Mouse (Mus musculus) C2C12 (cell line): Measurements from ENCODE around the gene Slc44a4.

Source experiments
- CEBPB ChIP-seq: IDR thresholded peaks from one replicate; pipeline ENCODE4 v1.6.1; 2011; ENCODE audit warnings: low read depth, mild to moderate bottlenecking, control low read depth, moderate library complexity
- CTCF ChIP-seq: IDR thresholded peaks from one replicate; pipeline ENCODE4 v1.5.1; 2011; ENCODE audit not compliant: control insufficient read depth, insufficient read depth, insufficient read length
- MAX ChIP-seq: IDR thresholded peaks from one replicate; pipeline ENCODE4 v1.6.1; 2011; ENCODE audit warnings: mild to moderate bottlenecking, control low read depth
- MYOG ChIP-seq: IDR thresholded peaks from one replicate; pipeline ENCODE4 v1.6.1; 2011; ENCODE audit not compliant: control insufficient read depth, insufficient read length; ENCODE audit errors: extremely low read depth
- USF1 ChIP-seq: IDR thresholded peaks from one replicate; pipeline ENCODE4 v1.6.1; 2011; ENCODE audit warnings: low read depth, mild to moderate bottlenecking, control low read depth, moderate library complexity

- TF ChIP-seq CTCF (no peak), MYOG (no peak), USF1 (no peak), CEBPB (no peak), MAX (no peak)
Measured at GRCm38 (mm10) chr17:34890074-34890743, 24.1 kb upstream of the Slc44a4 start.
